Mouse (Mus musculus): ENCODE results near the gene Kif24. TPM values are rescaled to one million over a fixed set of nuclear protein-coding genes. Genes with fewer than 3 reads are reported as not detected.

Kif24 gene
- polyA plus RNA-seq, 1 experiment from 2014 or later = 4.3 TPM

GRCm38 (mm10) chr4:41447595-41447994 lies 17.1 kb downstream of the Kif24 start:
- no peaks in the 10 kb centered on the region for H3K36me3 ChIP-seq (ENCODE audit: control insufficient read depth, insufficient read depth, low read length)
- 91% methylated on average over 3 of the region's 3 CpGs for WGBS
- peaks cover 2 to 3% of the 10 kb centered on the region in 2 experiments; a peak in 2 of 4 replicates for H3K4me1 ChIP-seq (ENCODE audit: control insufficient read depth in 2 of 2, insufficient read depth in 2 of 2, low read length in 2 of 2)
- no peak overlapping the region for H3K27ac ChIP-seq (replicated peaks in 1 of 2; ENCODE audit: control insufficient read depth in 1 of 2, insufficient read depth in 1 of 2, low read depth in 2 of 2, low read length in 2 of 2)
- no peaks in the 10 kb centered on the region for H3K27me3 ChIP-seq (ENCODE audit: control insufficient read depth, insufficient read depth, low read length)
- no peak overlapping the region for H3K9ac ChIP-seq (ENCODE audit: low read length)
- no peak for ATAC-seq (ENCODE audit: insufficient number of reproducible peaks, insufficient read depth, low FRiP score, low read depth)
- no peak overlapping the region for H3K4me2 ChIP-seq (ENCODE audit: low read length)
- H3K4me3 ChIP-seq (ENCODE audit: control insufficient read depth in 1 of 2, insufficient read depth in 1 of 2, low read depth in 1 of 2, low read length in 2 of 2) = no peak overlapping the region
- H3K9me3 ChIP-seq (ENCODE audit: control insufficient read depth, low read length) = no peaks in the 10 kb centered on the region

- ATAC-seq (ENCODE audit: insufficient number of reproducible peaks, insufficient read depth, low FRiP score, low read depth) = no peak
- H3K9ac ChIP-seq (ENCODE audit: low read length) = no peak overlapping the region
- H3K4me2 ChIP-seq (ENCODE audit: low read length) = no peak overlapping the region
- H3K27me3 ChIP-seq (ENCODE audit: control insufficient read depth, insufficient read depth, low read length) = no peaks in the 10 kb centered on the region
- WGBS = 28% methylated on average over 4 of the region's 4 CpGs
- H3K27ac ChIP-seq (replicated peaks in 1 of 2; ENCODE audit: control insufficient read depth in 1 of 2, insufficient read depth in 1 of 2, low read depth in 2 of 2, low read length in 2 of 2) = no peak overlapping the region; a peak in 1 of 4 replicates
- peaks cover 2 to 3% of the 10 kb centered on the region in 2 experiments; a peak in 2 of 4 replicates for H3K4me1 ChIP-seq (ENCODE audit: control insufficient read depth in 2 of 2, insufficient read depth in 2 of 2, low read length in 2 of 2)
- H3K36me3 ChIP-seq (ENCODE audit: control insufficient read depth, insufficient read depth, low read length) = no peaks in the 10 kb centered on the region
- no peak overlapping the region for H3K4me3 ChIP-seq (ENCODE audit: control insufficient read depth in 1 of 2, insufficient read depth in 1 of 2, low read depth in 1 of 2, low read length in 2 of 2)
- H3K9me3 ChIP-seq (ENCODE audit: control insufficient read depth, low read length) = no peaks in the 10 kb centered on the region
These were observed 21.8 kb downstream of the Kif24 start for GRCm38 (mm10) chr4:41442790-41443302.

- no peak overlapping the region for H3K9ac ChIP-seq (ENCODE audit: low read length)
- H3K4me2 ChIP-seq (ENCODE audit: low read length) = no peak overlapping the region
- no peaks in the 10 kb centered on the region for H3K27me3 ChIP-seq (ENCODE audit: control insufficient read depth, insufficient read depth, low read length)
- no peak overlapping the region for H3K4me3 ChIP-seq (ENCODE audit: control insufficient read depth in 1 of 2, insufficient read depth in 1 of 2, low read depth in 1 of 2, low read length in 2 of 2)
- no peaks in the 10 kb centered on the region for H3K9me3 ChIP-seq (ENCODE audit: control insufficient read depth, low read length)
- H3K27ac ChIP-seq (replicated peaks in 1 of 2; ENCODE audit: control insufficient read depth in 1 of 2, insufficient read depth in 1 of 2, low read depth in 2 of 2, low read length in 2 of 2) = no peak overlapping the region
- peaks cover 2 to 3% of the 10 kb centered on the region in 2 experiments; a peak in 2 of 4 replicates for H3K4me1 ChIP-seq (ENCODE audit: control insufficient read depth in 2 of 2, insufficient read depth in 2 of 2, low read length in 2 of 2)
- WGBS = 83% methylated on average over 5 of the region's 5 CpGs
- no peaks in the 10 kb centered on the region for H3K36me3 ChIP-seq (ENCODE audit: control insufficient read depth, insufficient read depth, low read length)
- ATAC-seq (ENCODE audit: insufficient number of reproducible peaks, insufficient read depth, low FRiP score, low read depth) = no peak
These were observed 25.8 kb downstream of the Kif24 start for GRCm38 (mm10) chr4:41438931-41439330.

GRCm38 (mm10) chr4:41416966-41417365 lies 47.7 kb downstream of the Kif24 start:
- no peak for ATAC-seq (ENCODE audit: insufficient number of reproducible peaks, insufficient read depth, low FRiP score, low read depth)
- H3K4me3 ChIP-seq (ENCODE audit: control insufficient read depth in 1 of 2, insufficient read depth in 1 of 2, low read depth in 1 of 2, low read length in 2 of 2) = no peak overlapping the region

GRCm38 (mm10) chr4:41409341-41409740 lies 55.3 kb downstream of the Kif24 start:
- H3K4me3 ChIP-seq (ENCODE audit: control insufficient read depth in 1 of 2, insufficient read depth in 1 of 2, low read depth in 1 of 2, low read length in 2 of 2) = no peak overlapping the region
- WGBS = 92% methylated on average over 1 of the region's 1 CpGs
- ATAC-seq (ENCODE audit: insufficient number of reproducible peaks, insufficient read depth, low FRiP score, low read depth) = no peak
- no peak overlapping the region for H3K9ac ChIP-seq (ENCODE audit: low read length)
- no peak overlapping the region for H3K27ac ChIP-seq (replicated peaks in 1 of 2; ENCODE audit: control insufficient read depth in 1 of 2, insufficient read depth in 1 of 2, low read depth in 2 of 2, low read length in 2 of 2)
- H3K4me2 ChIP-seq (ENCODE audit: low read length) = no peak overlapping the region
- peaks cover 12% of the 10 kb centered on the region for H3K36me3 ChIP-seq (ENCODE audit: control insufficient read depth, insufficient read depth, low read length)
- H3K27me3 ChIP-seq (ENCODE audit: control insufficient read depth, insufficient read depth, low read length) = no peaks in the 10 kb centered on the region
- no peaks in the 10 kb centered on the region for H3K9me3 ChIP-seq (ENCODE audit: control insufficient read depth, low read length)
- H3K4me1 ChIP-seq (ENCODE audit: control insufficient read depth in 2 of 2, insufficient read depth in 2 of 2, low read length in 2 of 2) = no peaks in the 10 kb centered on the region

More at GRCm38 (mm10) chr4:41416966-41417365, 47.7 kb downstream of the Kif24 start:
- no peaks in the 10 kb centered on the region for H3K27me3 ChIP-seq (ENCODE audit: control insufficient read depth, insufficient read depth, low read length)
- no peak overlapping the region for H3K4me2 ChIP-seq (ENCODE audit: low read length)
- no peaks in the 10 kb centered on the region for H3K9me3 ChIP-seq (ENCODE audit: control insufficient read depth, low read length)
- H3K9ac ChIP-seq (ENCODE audit: low read length) = no peak overlapping the region
- 0 out of 2 replicates have a peak, but pooled peaks cover 4% of the 10 kb centered on the region for H3K36me3 ChIP-seq (ENCODE audit: control insufficient read depth, insufficient read depth, low read length)
- no peaks in the 10 kb centered on the region for H3K4me1 ChIP-seq (ENCODE audit: control insufficient read depth in 2 of 2, insufficient read depth in 2 of 2, low read length in 2 of 2)
- no peak overlapping the region for H3K27ac ChIP-seq (replicated peaks in 1 of 2; ENCODE audit: control insufficient read depth in 1 of 2, insufficient read depth in 1 of 2, low read depth in 2 of 2, low read length in 2 of 2)

- WGBS = 99% methylated on average over 2 of the region's 2 CpGs
These were observed 57.3 kb downstream of the Kif24 start for GRCm38 (mm10) chr4:41407353-41407752.

GRCm38 (mm10) chr4:41406597-41406996 lies 58.1 kb downstream of the Kif24 start:
- Histone ChIP-seq H3K36me3 (ENCODE audit: control insufficient read depth, insufficient read depth, low read length) (peaks cover 18% of the 10 kb centered on the region), H3K9me3 (ENCODE audit: control insufficient read depth, low read length) (no peaks in the 10 kb centered on the region), H3K9ac (ENCODE audit: low read length) (no peak overlapping the region), H3K27me3 (ENCODE audit: control insufficient read depth, insufficient read depth, low read length) (no peaks in the 10 kb centered on the region), H3K4me3 (ENCODE audit: control insufficient read depth in 1 of 2, insufficient read depth in 1 of 2, low read depth in 1 of 2, low read length in 2 of 2) (no peak overlapping the region), H3K27ac (replicated peaks in 1 of 2; ENCODE audit: control insufficient read depth in 1 of 2, insufficient read depth in 1 of 2, low read depth in 2 of 2, low read length in 2 of 2) (no peak overlapping the region), H3K4me2 (ENCODE audit: low read length) (no peak overlapping the region), H3K4me1 (ENCODE audit: control insufficient read depth in 2 of 2, insufficient read depth in 2 of 2, low read length in 2 of 2) (no peaks in the 10 kb centered on the region)
- no peak for ATAC-seq (ENCODE audit: insufficient number of reproducible peaks, insufficient read depth, low FRiP score, low read depth)
- 78% methylated on average over 9 of the region's 9 CpGs for WGBS

More at GRCm38 (mm10) chr4:41407353-41407752, 57.3 kb downstream of the Kif24 start:
- H3K36me3 ChIP-seq (ENCODE audit: control insufficient read depth, insufficient read depth, low read length) = peaks cover 18% of the 10 kb centered on the region
- no peak overlapping the region for H3K4me2 ChIP-seq (ENCODE audit: low read length)
- no peaks in the 10 kb centered on the region for H3K27me3 ChIP-seq (ENCODE audit: control insufficient read depth, insufficient read depth, low read length)
- H3K4me1 ChIP-seq (ENCODE audit: control insufficient read depth in 2 of 2, insufficient read depth in 2 of 2, low read length in 2 of 2) = no peaks in the 10 kb centered on the region
- H3K9me3 ChIP-seq (ENCODE audit: control insufficient read depth, low read length) = no peaks in the 10 kb centered on the region
- ATAC-seq (ENCODE audit: insufficient number of reproducible peaks, insufficient read depth, low FRiP score, low read depth) = no peak
- H3K9ac ChIP-seq (ENCODE audit: low read length) = no peak overlapping the region
- no peak overlapping the region for H3K4me3 ChIP-seq (ENCODE audit: control insufficient read depth in 1 of 2, insufficient read depth in 1 of 2, low read depth in 1 of 2, low read length in 2 of 2)
- H3K27ac ChIP-seq (replicated peaks in 1 of 2; ENCODE audit: control insufficient read depth in 1 of 2, insufficient read depth in 1 of 2, low read depth in 2 of 2, low read length in 2 of 2) = no peak overlapping the region

- H3K9me3 ChIP-seq (ENCODE audit: control insufficient read depth, low read length) = no peaks in the 10 kb centered on the region
- H3K4me1 ChIP-seq (ENCODE audit: control insufficient read depth in 2 of 2, insufficient read depth in 2 of 2, low read length in 2 of 2) = no peaks in the 10 kb centered on the region
- H3K27me3 ChIP-seq (ENCODE audit: control insufficient read depth, insufficient read depth, low read length) = no peaks in the 10 kb centered on the region
- no peak overlapping the region for H3K9ac ChIP-seq (ENCODE audit: low read length)
- WGBS = 73% methylated on average over 5 of the region's 5 CpGs
- H3K4me2 ChIP-seq (ENCODE audit: low read length) = no peak overlapping the region
- no peak for ATAC-seq (ENCODE audit: insufficient number of reproducible peaks, insufficient read depth, low FRiP score, low read depth)
- H3K4me3 ChIP-seq (ENCODE audit: control insufficient read depth in 1 of 2, insufficient read depth in 1 of 2, low read depth in 1 of 2, low read length in 2 of 2) = no peak overlapping the region
- H3K36me3 ChIP-seq (ENCODE audit: control insufficient read depth, insufficient read depth, low read length) = peaks cover 42% of the 10 kb centered on the region
- H3K27ac ChIP-seq (replicated peaks in 1 of 2; ENCODE audit: control insufficient read depth in 1 of 2, insufficient read depth in 1 of 2, low read depth in 2 of 2, low read length in 2 of 2) = no peak overlapping the region
These were observed 63.1 kb downstream of the Kif24 start for GRCm38 (mm10) chr4:41401573-41401972.

Data from heart, embryonic 14.5 days (tissue).